Mouse (Mus musculus): ENCODE results near the gene Mov10.

DNA sequence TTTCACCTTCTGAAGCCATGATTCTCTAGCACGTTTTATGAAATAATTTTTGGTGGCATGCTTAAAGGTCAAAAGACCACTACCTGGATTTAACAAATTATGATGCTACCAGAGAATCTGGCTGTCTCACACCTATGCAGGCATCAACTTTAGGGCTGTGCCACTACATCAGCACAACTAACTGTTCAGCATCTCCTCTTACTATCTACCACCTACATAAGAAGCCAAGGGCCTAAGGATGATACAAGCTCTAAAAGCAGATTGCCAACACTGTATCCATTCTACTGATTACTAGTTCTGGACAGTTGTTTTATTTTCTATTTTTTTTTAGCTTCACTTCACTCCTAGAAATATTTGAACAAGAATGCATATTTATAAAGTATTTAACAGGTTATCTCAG lies 36.1 kb upstream of the Mov10 start:
- TF ChIP-seq CTCF (conservative IDR thresholded peaks at IDR 0.05 in 1 of 2, IDR thresholded peaks at IDR 0.05 in 1 of 2; ENCODE audit: low read depth in 2 of 2, low read length in 2 of 2): no peak
- TF ChIP-seq CHD2 (IDR thresholded peaks at IDR 0.05; ENCODE audit: low read length): no peak
- no peak for TF ChIP-seq SMC3 (IDR thresholded peaks at IDR 0.05; ENCODE audit: low read depth, low read length)
- no peak for TF ChIP-seq MAZ (IDR thresholded peaks at IDR 0.05; ENCODE audit: low read depth, low read length)
- TF ChIP-seq NELFE (IDR thresholded peaks at IDR 0.05; ENCODE audit: low read depth, low read length): no peak
- no peak for TF ChIP-seq MAX (IDR thresholded peaks at IDR 0.05; ENCODE audit: low read length)
